Comparison of ENCODE assay signal across 8 mouse cellular contexts in genomic region chr15:89356372-89356771, GRCm38 (mm10). TPM values are rescaled to one million over a fixed set of nuclear protein-coding genes. Genes with fewer than 3 reads are reported as not detected.
DNase-seq lines count a peak whose midpoint lies in the region; ATAC-seq and TF ChIP-seq lines count a peak whose summit lies in the region.

No protein-coding gene starts in this region.

- DNase-seq in urinary bladder, postnatal 25 days (ENCODE audit: low spot score) = peak; percentile 71
- DNase-seq in urinary bladder, postnatal 10 days (ENCODE audit: low spot score) = no peak
- peak; percentile 83 for DNase-seq in c-Kit-positive CD71-positive TER-119-negative erythroid progenitor cells, embryonic 14.5 days (ENCODE audit: low read depth)
- DNase-seq in frontal cortex, postnatal 14 days (ENCODE audit: low spot score in 2 of 2) = peak; percentile 51 to 60
- DNase-seq in kidney, adult 2 months = peak; percentile 75
- peak; percentile 81 for DNase-seq in thymus, postnatal 25 days

- H3K9me3 ChIP-seq in liver, embryonic 16.5 days (replicated peaks; ENCODE audit: control insufficient read depth, low read length) = no peaks in the 10 kb centered on the region
- H3K9me3 ChIP-seq in neural tube, embryonic 13.5 days = no peaks in the 10 kb centered on the region

- H3K4me1 ChIP-seq in kidney, adult 2 months (ENCODE audit: control insufficient read depth, insufficient read depth, low read length) = peaks cover 7% of the 10 kb centered on the region; the same call in 1 of the 2 replicates
- H3K4me1 ChIP-seq in liver, embryonic 16.5 days (ENCODE audit: control insufficient read depth, low read depth, low read length) = peaks cover 28% of the 10 kb centered on the region
- H3K4me1 ChIP-seq in neural tube, embryonic 13.5 days (replicated peaks) = peaks cover 43% of the 10 kb centered on the region

- H3K9ac ChIP-seq in liver, embryonic 16.5 days (ENCODE audit: low read depth, low read length) = peak overlapping the region; percentile 81
- peak overlapping the region; percentile 90 for H3K9ac ChIP-seq in neural tube, embryonic 13.5 days

- no peaks in the 10 kb centered on the region for H3K27me3 ChIP-seq in kidney, adult 2 months (replicated peaks; ENCODE audit: control insufficient read depth, insufficient read depth, low read length)
- H3K27me3 ChIP-seq in liver, embryonic 16.5 days (ENCODE audit: control insufficient read depth, insufficient read depth, low read depth, low read length) = no peaks in the 10 kb centered on the region
- H3K27me3 ChIP-seq in neural tube, embryonic 13.5 days = no peaks in the 10 kb centered on the region

- peak overlapping the region; percentile 82; the same call in 1 of the 2 replicates for H3K27ac ChIP-seq in kidney, adult 2 months (ENCODE audit: insufficient read depth, low read depth, low read length)
- H3K27ac ChIP-seq in liver, embryonic 16.5 days (ENCODE audit: low read length) = peak overlapping the region; percentile 79
- peak overlapping the region; percentile 86 for H3K27ac ChIP-seq in neural tube, embryonic 13.5 days (replicated peaks)

- H3K4me3 ChIP-seq in kidney, adult 2 months (ENCODE audit: insufficient read depth, low read depth, low read length) = peak overlapping the region; percentile 97
- H3K4me3 ChIP-seq in liver, embryonic 16.5 days (ENCODE audit: low read depth, low read length) = peak overlapping the region; percentile 80
- H3K4me3 ChIP-seq in neural tube, embryonic 13.5 days = peak overlapping the region; percentile 84

- 0% methylated on average over 15 of the region's 15 CpGs for WGBS in kidney, adult 2 months
- WGBS in liver, embryonic 16.5 days (ENCODE audit: insufficient replicate concordance) = under 1% methylated on average over 15 of the region's 15 CpGs
- 0% methylated on average over 15 of the region's 15 CpGs for WGBS in neural tube, embryonic 13.5 days

- no peak for TF ChIP-seq POLR2A in kidney, adult 2 months (IDR thresholded peaks at IDR 0.05; ENCODE audit: low read depth, low read length)

- peaks cover 3% of the 10 kb centered on the region; the same call in 1 of the 2 replicates for H3K36me3 ChIP-seq in kidney, adult 2 months (ENCODE audit: control insufficient read depth, insufficient read depth, low read length)
- peaks cover 33% of the 10 kb centered on the region for H3K36me3 ChIP-seq in liver, embryonic 16.5 days (ENCODE audit: control insufficient read depth, insufficient read depth)
- peaks cover 39% of the 10 kb centered on the region for H3K36me3 ChIP-seq in neural tube, embryonic 13.5 days

- peak; percentile 64 for ATAC-seq in liver, embryonic 16.5 days (ENCODE audit: low read depth)
- ATAC-seq in neural tube, embryonic 13.5 days (ENCODE audit: low read depth) = peak; percentile 65

- TF ChIP-seq CTCF in kidney, adult 2 months (conservative IDR thresholded peaks at IDR 0.05; ENCODE audit: insufficient read depth, insufficient read length, low read depth, low read length) = no peak

- H3K4me2 ChIP-seq in liver, embryonic 16.5 days (ENCODE audit: low read depth, low read length) = peak overlapping the region; percentile 76
- peak overlapping the region; percentile 86 for H3K4me2 ChIP-seq in neural tube, embryonic 13.5 days

RNA-seq across cellular contexts. Expression of gene Ncaph2, which starts 0.9 kb away (rescaled TPM):
- polyA plus RNA-seq in kidney, adult 2 months (2012; rRNA removed) = 111 and 124 TPM in 2 replicates
- 100 and 103 TPM in 2 replicates for polyA plus RNA-seq in liver, embryonic 16.5 days (2015; fragmentation: Nextera tagmentation; extraction: Ambion mirVana)
- polyA plus RNA-seq in neural tube, embryonic 13.5 days (2015; fragmentation: Nextera tagmentation; extraction: Ambion mirVana) = 101 and 117 TPM in 2 replicates

RNA-seq across cellular contexts. Expression of gene Lmf2, which starts 0.9 kb away (rescaled TPM):
- polyA plus RNA-seq in kidney, adult 2 months (2012; rRNA removed) = 40.2 and 43.7 TPM in 2 replicates
- polyA plus RNA-seq in liver, embryonic 16.5 days (2015; fragmentation: Nextera tagmentation; extraction: Ambion mirVana) = 29.2 and 34.4 TPM in 2 replicates
- polyA plus RNA-seq in neural tube, embryonic 13.5 days (2015; fragmentation: Nextera tagmentation; extraction: Ambion mirVana) = 34.1 and 35.1 TPM in 2 replicates

RNA-seq across cellular contexts. Expression of gene Sco2, which starts 17.3 kb away (rescaled TPM):
- 59.5 and 65.3 TPM in 2 replicates for polyA plus RNA-seq in kidney, adult 2 months (2012; rRNA removed)
- polyA plus RNA-seq in liver, embryonic 16.5 days (2015; fragmentation: Nextera tagmentation; extraction: Ambion mirVana) = 2.9 and 3.1 TPM in 2 replicates
- 10.9 and 11.3 TPM in 2 replicates for polyA plus RNA-seq in neural tube, embryonic 13.5 days (2015; fragmentation: Nextera tagmentation; extraction: Ambion mirVana)

RNA-seq across cellular contexts. Expression of gene Tymp, which starts 20.5 kb away (rescaled TPM):
- polyA plus RNA-seq in kidney, adult 2 months (2012; rRNA removed) = 1.8 and 3.1 TPM in 2 replicates
- 0.32 and 0.39 TPM in 2 replicates for polyA plus RNA-seq in liver, embryonic 16.5 days (2015; fragmentation: Nextera tagmentation; extraction: Ambion mirVana)
- 2.0 and 2.2 TPM in 2 replicates for polyA plus RNA-seq in neural tube, embryonic 13.5 days (2015; fragmentation: Nextera tagmentation; extraction: Ambion mirVana)

RNA-seq across cellular contexts. Expression of gene Miox, which starts 22.2 kb away (rescaled TPM):
- polyA plus RNA-seq in kidney, adult 2 months (2012; rRNA removed) = 7,787 and 8,230 TPM in 2 replicates
- 8.6 and 8.9 TPM in 2 replicates for polyA plus RNA-seq in liver, embryonic 16.5 days (2015; fragmentation: Nextera tagmentation; extraction: Ambion mirVana)
- polyA plus RNA-seq in neural tube, embryonic 13.5 days (2015; fragmentation: Nextera tagmentation; extraction: Ambion mirVana) = not detected in 2 replicates
